Mouse (Mus musculus): ENCODE results near the gene Raver1. TPM values are rescaled to one million over a fixed set of nuclear protein-coding genes. Genes with fewer than 3 reads are reported as not detected.

Gene Raver1
- polyA plus RNA-seq, 1 experiment from 2014 or later: 60.8 TPM

DNA sequence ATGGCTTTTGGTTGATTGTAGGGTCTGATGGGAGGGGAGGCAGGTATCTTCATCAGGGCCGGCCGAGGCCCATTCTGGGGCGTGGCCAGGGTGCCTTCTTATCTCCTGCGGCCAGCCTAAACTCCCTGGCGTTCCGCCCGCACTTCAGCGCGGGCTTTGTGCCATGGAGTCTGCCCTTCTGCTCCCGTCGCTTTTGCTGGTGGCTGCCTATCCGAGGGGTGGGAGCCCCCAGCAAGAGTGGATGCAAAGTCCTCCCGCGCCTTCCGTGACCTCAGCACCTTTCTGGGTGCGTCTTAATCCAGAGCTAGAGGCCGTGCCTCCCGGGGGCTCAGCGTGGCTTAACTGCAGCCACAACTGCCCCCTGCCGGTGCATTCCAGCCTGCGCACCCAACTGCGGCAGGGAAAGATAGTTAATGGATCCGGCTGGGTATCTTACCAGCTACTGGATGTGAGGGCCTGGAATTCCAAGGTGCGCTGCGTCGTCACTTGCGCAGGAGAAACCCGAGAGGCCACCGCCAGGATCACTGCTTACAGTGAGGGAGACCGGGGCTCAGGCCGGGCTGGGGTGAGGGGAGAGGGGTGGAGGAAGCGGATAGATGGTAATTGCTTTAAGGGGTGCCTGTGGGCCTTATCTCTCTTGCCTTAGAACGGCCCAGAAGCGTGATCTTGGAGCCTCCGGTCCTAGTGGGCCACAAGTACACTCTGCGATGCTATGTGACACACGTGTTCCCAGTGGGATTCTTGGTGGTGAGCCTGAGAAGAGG is 62.3 kb downstream of the Raver1 start, which contains the start of gene Icam4:
Gene Icam4, plus strand, starts transcription at position 83 of the 764 bp plus-strand sequence.
- Histone ChIP-seq H3K36me3 (no peaks in the 10 kb centered on the region), H3K27me3 (peaks cover 82% of the 10 kb centered on the region), H3K9ac (replicated peaks) (peak within 1 kb of the TSS; percentile 42), H3K9me3 (no peaks in the 10 kb centered on the region), H3K27ac (no peak within 1 kb of the TSS), H3K4me1 (replicated peaks) (peaks cover 47% of the 10 kb centered on the region), H3K4me3 (replicated peaks) (peak within 1 kb of the TSS; percentile 51), H3K4me2 (peak within 1 kb of the TSS; percentile 92)
- WGBS: 2% methylated on average over 37 of the region's 37 CpGs
- no peak for ATAC-seq (ENCODE audit: insufficient number of reproducible peaks, insufficient read depth, low FRiP score, low TSS enrichment, low read depth)

DNA sequence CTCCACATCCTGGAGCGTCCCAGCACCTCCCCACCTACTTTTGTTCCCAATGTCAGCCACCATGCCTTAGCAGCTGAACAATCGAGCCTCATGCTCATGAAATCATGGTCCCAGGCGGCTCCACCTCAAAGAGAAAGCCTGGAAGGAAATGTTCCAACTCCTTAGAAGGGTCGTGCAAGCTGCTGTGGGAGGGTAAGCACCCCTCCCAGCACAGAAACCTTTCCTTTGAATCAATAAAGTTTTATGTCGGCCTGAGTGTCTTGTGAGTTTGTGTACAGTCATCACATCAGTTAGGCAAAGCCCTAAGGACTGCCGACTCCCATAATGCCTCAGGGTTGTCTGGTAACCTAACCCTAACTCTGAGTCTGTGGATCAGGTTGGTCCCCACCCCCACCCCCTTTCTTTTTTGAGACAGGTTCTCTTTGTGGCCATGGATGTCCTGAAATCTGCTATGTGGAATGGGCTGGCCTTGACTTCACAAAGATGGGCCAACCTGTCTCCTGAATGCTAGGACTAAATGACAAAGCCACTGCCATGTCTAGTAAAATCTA is 63.2 kb downstream of the Raver1 start:
- H3K27me3 ChIP-seq: peaks cover 75% of the 10 kb centered on the region
- peaks cover 44% of the 10 kb centered on the region for H3K4me1 ChIP-seq (replicated peaks)

DNA sequence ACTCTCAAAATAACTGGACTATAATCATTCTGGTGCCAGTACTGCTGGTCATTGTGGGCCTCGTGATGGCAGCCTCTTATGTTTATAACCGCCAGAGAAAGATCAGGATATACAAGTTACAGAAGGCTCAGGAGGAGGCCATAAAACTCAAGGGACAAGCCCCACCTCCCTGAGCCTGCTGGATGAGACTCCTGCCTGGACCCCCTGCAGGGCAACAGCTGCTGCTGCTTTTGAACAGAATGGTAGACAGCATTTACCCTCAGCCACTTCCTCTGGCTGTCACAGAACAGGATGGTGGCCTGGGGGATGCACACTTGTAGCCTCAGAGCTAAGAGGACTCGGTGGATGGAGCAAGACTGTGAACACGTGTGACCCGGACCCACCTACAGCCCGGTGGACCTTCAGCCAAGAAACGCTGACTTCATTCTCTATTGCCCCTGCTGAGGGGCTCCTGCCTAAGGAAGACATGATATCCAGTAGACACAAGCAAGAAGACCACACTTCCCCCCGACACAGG is 64.0 kb downstream of the Raver1 start:
- 0 out of 2 replicates have a peak overlapping the region, but pooled peaks have one; percentile 12 for H3K9ac ChIP-seq (replicated peaks)
- H3K4me1 ChIP-seq (replicated peaks): peaks cover 36% of the 10 kb centered on the region
- no peak overlapping the region for H3K4me2 ChIP-seq
- no peak overlapping the region for H3K27ac ChIP-seq
- ATAC-seq (ENCODE audit: insufficient number of reproducible peaks, insufficient read depth, low FRiP score, low TSS enrichment, low read depth): no peak
- WGBS: 39% methylated on average over 8 of the region's 8 CpGs
- no peak overlapping the region for H3K4me3 ChIP-seq (replicated peaks)
- no peaks in the 10 kb centered on the region for H3K36me3 ChIP-seq
- H3K27me3 ChIP-seq: peaks cover 67% of the 10 kb centered on the region
- H3K9me3 ChIP-seq: no peaks in the 10 kb centered on the region

More for the DNA sequence above, 63.2 kb downstream of the Raver1 start:
- Histone ChIP-seq H3K9ac (replicated peaks) (no peak overlapping the region; the same call in 1 of the 2 replicates), H3K36me3 (no peaks in the 10 kb centered on the region), H3K9me3 (no peaks in the 10 kb centered on the region), H3K27ac (no peak overlapping the region), H3K4me2 (no peak overlapping the region), H3K4me3 (replicated peaks) (no peak overlapping the region)
- no peak for ATAC-seq (ENCODE audit: insufficient number of reproducible peaks, insufficient read depth, low FRiP score, low TSS enrichment, low read depth)
- 65% methylated on average over 6 of the region's 6 CpGs for WGBS

DNA sequence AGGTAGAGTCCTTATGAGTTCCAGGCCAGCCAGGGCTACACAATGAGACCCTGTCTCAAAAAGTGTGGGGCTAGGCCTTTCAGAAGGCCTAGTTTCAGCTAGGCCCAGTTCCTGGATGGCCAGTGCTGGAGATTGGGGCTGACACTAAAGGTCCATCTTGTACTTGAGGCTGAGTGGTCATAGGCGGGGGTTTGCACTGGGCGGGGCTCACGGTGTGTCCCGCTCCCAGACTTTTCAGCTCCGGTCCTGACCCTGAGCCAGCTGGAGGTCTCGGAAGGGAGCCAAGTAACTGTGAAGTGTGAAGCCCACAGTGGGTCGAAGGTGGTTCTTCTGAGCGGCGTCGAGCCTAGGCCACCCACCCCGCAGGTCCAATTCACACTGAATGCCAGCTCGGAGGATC is 65.0 kb downstream of the Raver1 start:
- no peaks in the 10 kb centered on the region for H3K9me3 ChIP-seq
- H3K36me3 ChIP-seq: no peaks in the 10 kb centered on the region
- no peak for ATAC-seq (ENCODE audit: insufficient number of reproducible peaks, insufficient read depth, low FRiP score, low TSS enrichment, low read depth)
- H3K4me3 ChIP-seq (replicated peaks): no peak overlapping the region
- peaks cover 57% of the 10 kb centered on the region for H3K27me3 ChIP-seq
- H3K9ac ChIP-seq (replicated peaks): no peak overlapping the region
- H3K27ac ChIP-seq: no peak overlapping the region
- no peak overlapping the region for H3K4me2 ChIP-seq
- WGBS: 77% methylated on average over 12 of the region's 12 CpGs
- H3K4me1 ChIP-seq (replicated peaks): peaks cover 27% of the 10 kb centered on the region

DNA sequence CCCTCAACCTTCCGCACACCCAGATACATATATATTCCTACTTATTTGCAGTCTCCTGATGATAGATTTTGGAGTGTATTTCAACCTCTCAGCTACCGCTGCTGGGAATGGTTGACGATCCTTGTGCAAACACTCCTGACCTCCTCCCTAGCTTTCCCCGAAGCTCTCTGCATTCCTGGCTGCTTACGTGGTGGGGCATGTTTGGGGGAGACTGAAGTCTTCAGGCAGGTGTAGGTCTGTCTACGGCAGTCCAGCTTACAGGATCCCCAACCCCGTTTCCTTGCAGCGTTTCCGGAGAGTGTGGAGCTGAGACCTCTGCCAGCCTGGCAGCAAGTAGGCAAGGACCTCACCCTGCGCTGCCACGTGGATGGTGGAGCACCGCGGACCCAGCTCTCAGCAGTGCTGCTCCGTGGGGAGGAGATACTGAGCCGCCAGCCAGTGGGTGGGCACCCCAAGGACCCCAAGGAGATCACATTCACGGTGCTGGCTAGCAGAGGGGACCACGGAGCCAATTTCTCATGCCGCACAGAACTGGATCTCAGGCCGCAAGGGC is 66.5 kb downstream of the Raver1 start:
- Histone ChIP-seq H3K9ac (replicated peaks) (no peak overlapping the region), H3K36me3 (no peaks in the 10 kb centered on the region), H3K9me3 (no peaks in the 10 kb centered on the region), H3K4me3 (replicated peaks) (no peak overlapping the region), H3K4me2 (no peak overlapping the region), H3K4me1 (replicated peaks) (peaks cover 22% of the 10 kb centered on the region), H3K27ac (no peak overlapping the region), H3K27me3 (peaks cover 43% of the 10 kb centered on the region)
- 74% methylated on average over 19 of the region's 19 CpGs for WGBS
- ATAC-seq (ENCODE audit: insufficient number of reproducible peaks, insufficient read depth, low FRiP score, low TSS enrichment, low read depth): no peak

MicroRNAs within 50 kb of the gene (microRNA counts, 519-probe panel; counts per million panel counts)
- 5,920 counts per million, percentile 68 among the panel's probes with 10 or more counts for microRNA mmu-miR-1900

Small RNA genes within 50 kb of the gene (microRNA-seq; reads per million reads assigned to microRNA genes)
- gene Mir1900 (not detected), gene Mir7082 (not detected)

Other genes with a start within 250 kb of the Raver1 start
- 3.1 TPM in 2 replicates for gene A230050P20Rik, start 223.4 kb downstream of the Raver1 start, polyA plus RNA-seq (2016; fragmentation: Nextera tagmentation; extraction: Ambion mirVana)
- gene Angptl6, start 212.3 kb downstream of the Raver1 start, polyA plus RNA-seq (2016; fragmentation: Nextera tagmentation; extraction: Ambion mirVana): 2.2 and 2.3 TPM in 2 replicates
- 78.9 and 82.1 TPM in 2 replicates for gene Ppan, start 203.8 kb downstream of the Raver1 start, polyA plus RNA-seq (2016; fragmentation: Nextera tagmentation; extraction: Ambion mirVana)
- gene Eif3g, start 193.4 kb downstream of the Raver1 start, polyA plus RNA-seq (2016; fragmentation: Nextera tagmentation; extraction: Ambion mirVana): 328 and 335 TPM in 2 replicates
- 135 and 144 TPM in 2 replicates for gene Dnmt1, start 132.1 kb downstream of the Raver1 start, polyA plus RNA-seq (2016; fragmentation: Nextera tagmentation; extraction: Ambion mirVana)
- gene S1pr2, start 115.2 kb downstream of the Raver1 start, polyA plus RNA-seq (2016; fragmentation: Nextera tagmentation; extraction: Ambion mirVana): 52.9 and 53.4 TPM in 2 replicates
- gene Mrpl4, start 89.3 kb downstream of the Raver1 start, polyA plus RNA-seq (2016; fragmentation: Nextera tagmentation; extraction: Ambion mirVana): 134 and 135 TPM in 2 replicates
- gene Icam1, start 76.0 kb downstream of the Raver1 start, polyA plus RNA-seq (2016; fragmentation: Nextera tagmentation; extraction: Ambion mirVana): 8.8 and 8.9 TPM in 2 replicates
- gene Icam4, start 62.6 kb downstream of the Raver1 start, polyA plus RNA-seq (2016; fragmentation: Nextera tagmentation; extraction: Ambion mirVana): 1.9 and 2.5 TPM in 2 replicates
- gene Icam5, start 59.9 kb downstream of the Raver1 start, polyA plus RNA-seq (2016; fragmentation: Nextera tagmentation; extraction: Ambion mirVana): 0.22 TPM in 1 of 2 replicates, not detected in the other
- 0.68 and 1.5 TPM in 2 replicates for gene Zglp1, start 24.9 kb downstream of the Raver1 start, polyA plus RNA-seq (2016; fragmentation: Nextera tagmentation; extraction: Ambion mirVana)
- 1.2 and 1.3 TPM in 2 replicates for gene Gm49373, start 18.9 kb downstream of the Raver1 start, polyA plus RNA-seq (2016; fragmentation: Nextera tagmentation; extraction: Ambion mirVana)
- gene Fdx1l, start 18.4 kb downstream of the Raver1 start, polyA plus RNA-seq (2016; fragmentation: Nextera tagmentation; extraction: Ambion mirVana): 52.4 and 56.7 TPM in 2 replicates
- 2.8 and 4.2 TPM in 2 replicates for gene Gm38431, start within 50 bp of the Raver1 start, polyA plus RNA-seq (2016; fragmentation: Nextera tagmentation; extraction: Ambion mirVana)
- 15.0 and 16.1 TPM in 2 replicates for gene Tyk2, start 39.2 kb upstream of the Raver1 start, polyA plus RNA-seq (2016; fragmentation: Nextera tagmentation; extraction: Ambion mirVana)
- gene Cdc37, start 58.0 kb upstream of the Raver1 start, polyA plus RNA-seq (2016; fragmentation: Nextera tagmentation; extraction: Ambion mirVana): 338 and 357 TPM in 2 replicates
- 4.8 and 5.6 TPM in 2 replicates for gene Pde4a, start 73.7 kb upstream of the Raver1 start, polyA plus RNA-seq (2016; fragmentation: Nextera tagmentation; extraction: Ambion mirVana)
- 64.7 and 65.2 TPM in 2 replicates for gene Keap1, start 147.4 kb upstream of the Raver1 start, polyA plus RNA-seq (2016; fragmentation: Nextera tagmentation; extraction: Ambion mirVana)
- gene S1pr5, start 156.4 kb upstream of the Raver1 start, polyA plus RNA-seq (2016; fragmentation: Nextera tagmentation; extraction: Ambion mirVana): 0.31 and 0.63 TPM in 2 replicates
- gene Atg4d, start 173.3 kb upstream of the Raver1 start, polyA plus RNA-seq (2016; fragmentation: Nextera tagmentation; extraction: Ambion mirVana): 29.8 and 34.9 TPM in 2 replicates
- gene Kri1, start 196.0 kb upstream of the Raver1 start, polyA plus RNA-seq (2016; fragmentation: Nextera tagmentation; extraction: Ambion mirVana): 18.1 and 22.2 TPM in 2 replicates
- 46.1 and 46.9 TPM in 2 replicates for gene Cdkn2d, start 199.4 kb upstream of the Raver1 start, polyA plus RNA-seq (2016; fragmentation: Nextera tagmentation; extraction: Ambion mirVana)
- 9.0 and 9.5 TPM in 2 replicates for gene Ap1m2, start 220.3 kb upstream of the Raver1 start, polyA plus RNA-seq (2016; fragmentation: Nextera tagmentation; extraction: Ambion mirVana)
- 103 and 110 TPM in 2 replicates for gene Slc44a2, start 228.7 kb upstream of the Raver1 start, polyA plus RNA-seq (2016; fragmentation: Nextera tagmentation; extraction: Ambion mirVana)

Data from limb, embryonic 12.5 days (tissue).